Mouse (Mus musculus): ENCODE measurements around the gene Hoxa4.
A peak's percentile ranks its signal among the peaks of the same experiment; 100 is the strongest.

Hoxa4 gene

GRCm38 (mm10) chr6:52184668-52185067, 6.9 kb downstream of the Hoxa4 start:
- no peak for TF ChIP-seq GATA4 (IDR thresholded peaks at IDR 0.05; ENCODE audit: insufficient replicate concordance, low read length)

- no peak for TF ChIP-seq GATA4 (IDR thresholded peaks at IDR 0.05; ENCODE audit: insufficient replicate concordance, low read length)
These were observed 8.1 kb downstream of the Hoxa4 start for GRCm38 (mm10) chr6:52183311-52184080.

- no peak for TF ChIP-seq GATA4 (IDR thresholded peaks at IDR 0.05; ENCODE audit: insufficient replicate concordance, low read length)
These were observed 8.8 kb downstream of the Hoxa4 start for GRCm38 (mm10) chr6:52182793-52183192.

- no peak for TF ChIP-seq GATA4 (IDR thresholded peaks at IDR 0.05; ENCODE audit: insufficient replicate concordance, low read length)
These were observed 9.5 kb downstream of the Hoxa4 start for GRCm38 (mm10) chr6:52182030-52182429.

GRCm38 (mm10) chr6:52180726-52181125, 10.8 kb downstream of the Hoxa4 start:
- TF ChIP-seq GATA4 (IDR thresholded peaks at IDR 0.05; ENCODE audit: insufficient replicate concordance, low read length), result no peak

- no peak for TF ChIP-seq GATA4 (IDR thresholded peaks at IDR 0.05; ENCODE audit: insufficient replicate concordance, low read length)
These were observed 11.3 kb downstream of the Hoxa4 start for GRCm38 (mm10) chr6:52180213-52180710.

- TF ChIP-seq GATA4 (IDR thresholded peaks at IDR 0.05; ENCODE audit: insufficient replicate concordance, low read length), result no peak
These were observed 11.9 kb downstream of the Hoxa4 start for GRCm38 (mm10) chr6:52179690-52180089.

GRCm38 (mm10) chr6:52178918-52179665, 12.5 kb downstream of the Hoxa4 start:
- TF ChIP-seq GATA4 (IDR thresholded peaks at IDR 0.05; ENCODE audit: insufficient replicate concordance, low read length), result no peak

- no peak for TF ChIP-seq GATA4 (IDR thresholded peaks at IDR 0.05; ENCODE audit: insufficient replicate concordance, low read length)
These were observed 13.7 kb downstream of the Hoxa4 start for GRCm38 (mm10) chr6:52177806-52178205.

GRCm38 (mm10) chr6:52177061-52177735, 14.4 kb downstream of the Hoxa4 start, which contains the start of gene 5730596B20Rik:
Gene 5730596B20Rik (plus strand): TSS chr6:52177498.
- TF ChIP-seq GATA4 (IDR thresholded peaks at IDR 0.05; ENCODE audit: insufficient replicate concordance, low read length), result no peak

- TF ChIP-seq GATA4 (IDR thresholded peaks at IDR 0.05; ENCODE audit: insufficient replicate concordance, low read length), result no peak
These were observed 15.2 kb downstream of the Hoxa4 start for GRCm38 (mm10) chr6:52176391-52176790.

- TF ChIP-seq GATA4 (IDR thresholded peaks at IDR 0.05; ENCODE audit: insufficient replicate concordance, low read length), result no peak
These were observed 15.7 kb downstream of the Hoxa4 start for GRCm38 (mm10) chr6:52175864-52176263.

- TF ChIP-seq GATA4 (IDR thresholded peaks at IDR 0.05; ENCODE audit: insufficient replicate concordance, low read length), result peak; percentile 60; the same call in 1 of the 2 replicates
These were observed 16.4 kb downstream of the Hoxa4 start for GRCm38 (mm10) chr6:52174968-52175751.

- TF ChIP-seq GATA4 (IDR thresholded peaks at IDR 0.05; ENCODE audit: insufficient replicate concordance, low read length), result no peak
These were observed 17.9 kb downstream of the Hoxa4 start for GRCm38 (mm10) chr6:52173648-52174047.

- no peak for TF ChIP-seq GATA4 (IDR thresholded peaks at IDR 0.05; ENCODE audit: insufficient replicate concordance, low read length)
These were observed 19.1 kb downstream of the Hoxa4 start for GRCm38 (mm10) chr6:52172501-52172900.

All from liver, adult (tissue).